Mouse (Mus musculus) cerebellum, adult 11 months (tissue): Measurements from ENCODE around the gene Stra6.

Experiments
- DNase-seq: peaks from one replicate; pipeline ENCODE4 v3.0.0; 2022

The Stra6 gene

DNA sequence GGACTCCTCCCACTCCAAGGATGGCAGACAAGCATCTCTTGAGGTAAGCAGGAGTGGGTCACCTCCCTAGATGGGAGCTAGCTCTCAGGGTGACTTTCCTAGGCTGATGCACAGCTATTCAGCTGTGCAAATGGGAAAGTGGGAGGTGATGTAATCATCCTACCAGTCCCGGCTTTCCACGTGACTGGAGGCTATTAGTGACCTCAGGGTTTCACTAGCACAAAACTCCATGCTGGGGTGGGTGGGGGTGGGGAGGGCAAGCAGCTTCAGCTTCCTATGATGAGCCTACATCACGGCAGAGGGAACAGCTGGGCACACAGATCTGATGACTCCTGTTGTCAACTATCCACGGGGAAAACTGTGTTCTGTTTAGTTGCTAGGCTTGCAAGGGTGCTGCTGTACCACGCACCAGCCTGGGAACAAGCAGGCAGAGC lies 111.2 kb downstream of the Stra6 start:
- DNase-seq = no peak

- no peak for DNase-seq
Observed at GRCm38 (mm10) chr9:58175745-58176487, 112.3 kb downstream of the Stra6 start.

DNA sequence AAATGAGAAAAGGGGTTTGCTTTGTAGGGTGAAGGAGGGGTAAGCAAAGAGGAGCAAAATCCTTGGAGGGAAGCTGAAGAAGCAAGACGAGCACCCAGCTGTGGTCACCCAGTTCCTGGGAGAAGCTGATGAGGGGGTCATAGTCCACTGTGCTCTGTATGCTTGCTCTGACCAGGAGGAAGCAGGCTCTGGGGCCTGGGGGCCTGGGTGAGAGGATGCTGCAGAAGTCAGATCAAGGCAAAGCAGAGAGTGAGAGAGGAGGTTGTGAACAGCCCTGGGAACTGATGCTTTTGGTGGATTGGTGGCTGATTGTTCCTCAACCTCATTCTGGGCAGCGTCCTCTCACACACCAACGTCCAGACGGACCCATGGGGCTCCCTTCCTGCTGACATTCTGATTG lies 113.6 kb downstream of the Stra6 start:
- no peak for DNase-seq

GRCm38 (mm10) chr9:58179390-58179789 lies 115.8 kb downstream of the Stra6 start:
- DNase-seq = no peak

GRCm38 (mm10) chr9:58184456-58184855 lies 120.9 kb downstream of the Stra6 start:
- no peak for DNase-seq

DNA sequence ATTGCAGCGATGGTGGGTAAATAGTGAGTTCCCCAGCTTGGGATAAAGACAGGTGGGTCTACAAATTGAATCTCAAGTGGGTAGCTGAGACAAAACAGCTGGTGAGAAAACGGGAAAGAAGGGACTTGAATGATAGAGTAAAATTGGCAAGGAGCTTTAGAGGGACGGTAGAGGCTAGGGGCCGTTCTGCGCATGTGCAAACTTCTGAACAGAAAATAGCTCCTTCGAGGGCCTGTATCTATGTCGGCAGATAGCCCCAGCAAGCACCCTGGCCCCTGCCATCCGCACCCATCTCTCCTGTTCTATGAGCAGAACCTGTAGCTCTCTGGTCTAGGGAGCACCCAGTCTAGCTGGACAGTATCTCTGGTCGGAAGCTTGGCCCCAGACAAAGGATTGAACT lies 130.6 kb downstream of the Stra6 start:
- DNase-seq = no peak

- DNase-seq = no peak
Observed at GRCm38 (mm10) chr9:58195671-58196070, 132.1 kb downstream of the Stra6 start.

- DNase-seq = no peak
Observed at GRCm38 (mm10) chr9:58196141-58196540, 132.6 kb downstream of the Stra6 start.

DNA sequence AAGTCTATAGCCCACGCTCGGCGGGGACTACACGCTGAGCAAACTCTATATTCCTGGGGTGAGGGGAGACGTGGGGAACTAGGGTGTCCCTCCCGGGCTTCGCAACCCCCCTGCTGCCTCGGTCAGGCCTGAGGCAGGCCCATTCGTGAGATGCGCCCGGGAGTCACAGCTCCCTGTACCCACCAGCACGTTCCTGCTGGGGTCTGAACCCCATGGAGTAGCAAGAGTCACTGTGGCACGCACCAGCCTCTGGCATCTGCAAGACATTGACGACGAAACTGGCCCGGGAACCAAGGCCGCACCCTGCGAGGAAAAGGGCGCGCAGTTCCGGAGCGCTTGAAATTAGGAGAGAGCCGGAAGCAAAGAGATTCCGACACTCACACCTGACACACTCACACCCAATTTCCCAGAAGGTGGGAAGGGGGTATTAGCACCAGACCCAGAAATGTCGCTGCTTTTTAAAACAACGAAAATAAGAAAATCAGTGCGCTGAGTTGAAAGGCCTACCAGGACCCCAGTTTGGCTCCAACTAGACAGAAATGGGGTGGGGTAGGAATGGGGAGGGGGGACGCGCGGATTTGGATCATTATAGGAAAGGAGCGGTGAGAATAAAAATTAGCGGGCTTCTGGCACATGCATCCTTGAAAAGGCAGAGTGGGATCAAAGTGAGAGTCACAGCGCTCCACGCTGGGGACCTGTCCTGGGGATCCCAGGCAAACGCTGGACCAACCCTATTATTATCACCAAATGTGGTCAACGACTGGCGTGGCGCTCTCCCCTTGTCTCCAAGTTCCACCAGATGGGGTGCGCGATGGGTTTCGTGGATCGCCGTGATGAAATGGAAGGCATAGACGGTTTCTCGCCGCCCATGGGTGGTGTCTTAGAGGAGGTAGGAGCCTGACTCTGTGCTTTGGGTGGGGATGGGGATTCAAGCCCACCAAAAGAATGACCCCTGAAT lies 133.3 kb downstream of the Stra6 start:
- DNase-seq = no peak

DNA sequence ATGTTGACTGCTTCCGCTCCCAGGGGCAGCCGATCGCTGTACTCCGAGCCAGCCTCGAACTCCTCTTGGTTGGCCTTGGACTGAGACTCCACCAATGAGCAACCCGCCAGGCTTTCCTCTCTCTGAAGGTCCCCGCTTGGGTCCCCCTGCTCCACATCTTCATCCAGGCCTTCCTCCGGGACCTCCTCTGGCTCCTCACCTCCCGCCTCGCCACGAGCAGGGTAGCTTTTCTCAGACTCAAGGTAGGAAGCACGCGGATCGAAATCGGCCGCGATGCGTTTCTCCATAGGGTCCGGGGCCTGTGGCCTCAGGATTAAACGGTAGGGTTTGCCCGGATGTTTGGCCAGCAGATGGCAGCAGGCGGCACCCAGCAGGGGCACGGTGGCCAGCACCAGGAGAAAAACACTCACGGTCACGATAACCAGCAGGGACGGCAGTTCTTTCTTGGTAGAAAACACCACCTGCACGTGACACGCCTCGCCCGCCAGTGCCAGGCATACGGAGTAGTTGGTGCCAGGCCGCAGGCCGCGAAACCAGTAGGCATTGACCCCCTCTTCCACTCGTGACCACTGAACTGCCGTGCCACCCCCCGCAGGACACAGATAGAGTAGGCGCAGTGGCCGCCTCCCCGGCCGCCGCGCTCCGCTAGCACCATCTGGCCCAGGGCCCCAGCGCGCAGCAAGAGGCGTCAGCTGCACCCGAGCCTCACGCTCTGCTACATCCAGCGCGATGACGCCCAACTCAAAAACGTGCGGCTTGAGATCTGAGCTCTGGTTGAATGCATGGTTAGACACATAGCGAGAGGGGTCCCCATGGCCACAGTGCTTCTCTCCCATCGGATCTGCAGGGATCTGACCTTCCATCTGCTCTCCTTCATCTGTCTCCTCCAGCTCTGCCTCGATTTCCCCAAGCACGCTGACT lies 134.5 kb downstream of the Stra6 start:
- peak; percentile 18 for DNase-seq

GRCm38 (mm10) chr9:58198801-58199371 lies 135.3 kb downstream of the Stra6 start:
- peak; percentile 15 for DNase-seq

GRCm38 (mm10) chr9:58199381-58200269 lies 136.0 kb downstream of the Stra6 start:
- DNase-seq = no peak

GRCm38 (mm10) chr9:58200270-58201090 lies 136.9 kb downstream of the Stra6 start:
- DNase-seq = no peak

DNA sequence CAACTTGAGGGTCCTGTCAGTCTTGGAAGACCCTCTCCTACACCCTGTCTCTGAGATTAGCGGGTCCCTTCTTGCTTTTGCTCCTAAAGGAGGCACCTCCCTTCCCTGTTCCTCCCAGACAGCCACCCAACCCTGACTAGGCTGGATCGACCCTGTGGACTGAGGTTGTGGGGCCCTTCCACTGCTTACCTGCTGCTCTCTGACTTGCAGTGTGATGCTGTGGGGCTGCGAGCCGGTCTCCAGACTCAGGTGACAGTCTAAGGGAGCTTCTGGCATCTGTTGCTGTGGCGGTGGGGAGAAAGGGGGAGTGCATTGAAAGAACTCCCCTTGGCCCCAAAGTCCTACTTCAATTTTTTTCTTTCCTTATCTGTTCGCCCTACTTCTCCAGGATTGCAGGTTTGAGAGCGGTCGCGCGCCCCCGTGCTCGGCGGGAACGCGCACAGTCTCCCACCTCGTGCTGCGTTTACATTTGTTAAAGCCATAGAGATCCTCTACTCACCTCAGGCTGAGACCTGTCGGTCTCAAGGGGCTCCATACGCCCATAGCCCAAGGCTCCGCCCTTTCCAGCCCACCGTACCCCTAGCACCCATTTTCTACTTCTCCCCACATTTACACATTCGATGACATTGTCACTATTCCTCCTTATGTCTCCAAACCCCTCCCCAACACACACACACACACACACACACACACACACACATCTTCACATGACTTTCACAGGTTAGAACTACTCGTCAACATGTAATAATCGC lies 137.7 kb downstream of the Stra6 start:
- DNase-seq = no peak

DNA sequence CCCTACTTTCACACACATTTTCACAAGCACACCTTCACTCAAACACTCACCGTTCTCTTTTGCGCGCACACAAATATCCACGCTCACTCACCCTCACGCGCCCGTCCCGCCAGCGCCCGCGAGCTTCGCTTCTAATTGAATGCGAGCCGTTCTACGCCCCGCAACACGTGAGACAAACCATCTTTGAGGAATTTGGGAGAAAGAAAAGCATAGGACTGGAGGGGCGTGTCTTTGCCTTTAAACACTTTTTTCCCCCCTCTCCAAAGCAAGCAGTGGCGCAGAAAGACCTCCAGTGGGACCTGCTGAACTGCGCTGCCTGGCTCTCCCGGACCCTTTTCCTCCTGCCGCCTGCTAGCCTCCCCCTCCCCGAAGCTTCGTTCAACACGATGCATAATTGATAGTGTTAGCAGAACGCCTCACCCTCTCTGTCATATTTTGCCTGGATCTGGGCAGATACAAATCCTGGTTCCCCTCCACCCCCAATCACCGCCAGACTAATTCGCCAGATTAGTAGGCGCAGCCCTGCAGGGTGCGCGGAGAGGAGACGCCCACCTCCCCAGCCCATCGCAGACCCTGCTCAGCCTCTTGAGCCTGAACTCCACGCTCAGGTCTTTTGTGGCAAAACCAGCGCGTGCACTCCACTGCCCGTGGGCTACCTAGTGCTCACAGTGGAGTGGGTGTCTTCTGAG lies 138.4 kb downstream of the Stra6 start:
- DNase-seq = no peak

DNA sequence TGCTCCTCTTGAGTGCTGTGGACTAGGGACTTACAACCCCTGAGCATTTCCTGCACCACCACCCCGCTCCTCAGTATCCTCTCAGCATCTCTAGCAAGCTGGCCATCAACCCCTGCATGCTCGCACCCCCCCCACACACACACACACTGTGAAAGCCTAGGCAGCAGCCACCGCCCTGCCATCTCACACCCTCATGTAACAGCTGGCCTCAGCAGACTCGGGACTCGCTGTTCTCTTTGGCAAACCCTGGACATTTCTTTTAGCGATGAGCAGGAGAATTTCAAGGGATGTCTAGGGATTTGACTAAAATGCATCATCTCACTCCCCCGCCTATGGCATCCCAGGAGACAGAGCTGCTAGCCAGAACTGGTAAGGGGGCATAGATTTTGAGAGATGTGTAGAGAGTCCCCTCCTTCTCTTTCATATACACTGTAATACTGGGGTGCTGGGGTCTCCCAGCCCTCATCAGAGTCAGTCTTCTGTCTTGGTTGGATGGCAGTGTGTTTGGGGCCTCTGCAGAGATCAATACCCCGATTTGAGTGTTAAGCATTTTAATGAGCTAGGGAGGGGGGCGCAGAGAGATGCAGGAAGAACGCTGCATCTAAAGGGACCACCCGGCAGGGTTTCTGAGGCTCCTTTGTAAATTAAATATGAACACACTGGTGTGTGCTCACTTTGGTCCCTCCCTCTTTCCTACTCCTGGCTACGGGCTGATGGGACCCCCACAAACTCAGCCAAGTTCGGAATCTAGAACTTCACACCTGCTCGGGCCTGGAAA lies 139.3 kb downstream of the Stra6 start:
- no peak for DNase-seq
